In genomic region chr7:84151960-84152334, GRCm38 (mm10) we compare ENCODE assay signal across 7 mouse cellular contexts. TPM values are rescaled to one million over a fixed set of nuclear protein-coding genes. Genes with fewer than 3 reads are reported as not detected.
A peak's percentile ranks its signal among the peaks of the same experiment; 100 is the strongest.
DNase-seq lines count a peak whose midpoint lies in the region; ATAC-seq lines count a peak whose summit lies in the region.

No protein-coding gene starts in this region.

- peak overlapping the region; percentile 68 for H3K4me2 ChIP-seq in intestine, embryonic 16.5 days (ENCODE audit: low read depth, low read length)
- peak overlapping the region; percentile 90 for H3K4me2 ChIP-seq in midbrain, embryonic 11.5 days

- peak; percentile 93 for ATAC-seq in intestine, embryonic 16.5 days
- peak; percentile 97 for ATAC-seq in midbrain, embryonic 11.5 days (ENCODE audit: low FRiP score)

- intact Hi-C loops in gastrocnemius, postnatal 36 days (cut with DNase I): no loop called here
- intact Hi-C loops in left cerebral cortex, postnatal 36 days (cut with DNase I): loop anchor here (5.0 kb wide), 1 partner anchor 65 kb away; the partner anchor contains the start of gene Cemip

- no peaks in the 10 kb centered on the region for H3K9me3 ChIP-seq in intestine, embryonic 16.5 days (ENCODE audit: control insufficient read depth, low read length)
- no peaks in the 10 kb centered on the region for H3K9me3 ChIP-seq in midbrain, embryonic 11.5 days (ENCODE audit: control insufficient read depth, low read length)

- no peaks in the 10 kb centered on the region for H3K27me3 ChIP-seq in intestine, embryonic 16.5 days (replicated peaks; ENCODE audit: control insufficient read depth, insufficient read depth, low read length)
- H3K27me3 ChIP-seq in midbrain, embryonic 11.5 days (ENCODE audit: control insufficient read depth, insufficient read depth, low read length): no peaks in the 10 kb centered on the region

- peak overlapping the region; percentile 97 for H3K9ac ChIP-seq in intestine, embryonic 16.5 days (ENCODE audit: low read depth, low read length)
- peak overlapping the region; percentile 97 for H3K9ac ChIP-seq in midbrain, embryonic 11.5 days (ENCODE audit: low read length)

- peaks cover 28% of the 10 kb centered on the region for H3K4me1 ChIP-seq in intestine, embryonic 16.5 days (ENCODE audit: control insufficient read depth, insufficient read depth, low read length)
- H3K4me1 ChIP-seq in midbrain, embryonic 11.5 days (ENCODE audit: control insufficient read depth, insufficient read depth, low read length): peaks cover 13% of the 10 kb centered on the region

- WGBS in intestine, embryonic 16.5 days: 0% methylated on average over 33 of the region's 55 CpGs
- WGBS in midbrain, embryonic 11.5 days: under 1% methylated on average over 28 of the region's 55 CpGs

- DNase-seq in adrenal gland, adult 18-20 months (ENCODE audit: low spot score in 2 of 2): peak; percentile 88 to 93
- DNase-seq in embryo, embryonic 11 days: peak; percentile 99
- DNase-seq in gastrocnemius, postnatal 36 days: peak; percentile 83 to 90
- peak; percentile 86 to 92 for DNase-seq in left cerebral cortex, postnatal 36 days (ENCODE audit: low spot score in 2 of 2)
- DNase-seq in midbrain, embryonic 11.5 days (ENCODE audit: low spot score, missing footprints): peak; percentile 99
- DNase-seq in skeletal muscle tissue, adult 2 months (ENCODE audit: low read depth, low spot score): peak; percentile 81

- peak overlapping the region; percentile 96 for H3K27ac ChIP-seq in intestine, embryonic 16.5 days (ENCODE audit: low read length)
- peak overlapping the region; percentile 83 for H3K27ac ChIP-seq in midbrain, embryonic 11.5 days (ENCODE audit: low read depth, low read length)

- H3K4me3 ChIP-seq in intestine, embryonic 16.5 days (ENCODE audit: low read length): peak overlapping the region; percentile 94
- H3K4me3 ChIP-seq in midbrain, embryonic 11.5 days (ENCODE audit: low read depth, low read length): peak overlapping the region; percentile 77

- no peaks in the 10 kb centered on the region for H3K36me3 ChIP-seq in intestine, embryonic 16.5 days (ENCODE audit: control insufficient read depth, insufficient read depth, low read length)
- 0 out of 2 replicates have a peak, but pooled peaks cover 3% of the 10 kb centered on the region for H3K36me3 ChIP-seq in midbrain, embryonic 11.5 days (ENCODE audit: control insufficient read depth, insufficient read depth, low read length)

RNA-seq across cellular contexts. Expression of gene Abhd17c, which starts 0.3 kb away (rescaled TPM):
- total RNA-seq in adrenal gland, adult 18-20 months (2021): 10 to 100 TPM; 26.7 to 29.9 TPM
- 1 to 10 TPM; 5.3 to 6.5 TPM for total RNA-seq in gastrocnemius, postnatal 36 days (2021)
- polyA plus RNA-seq in intestine, embryonic 16.5 days (2015; fragmentation: Nextera tagmentation; extraction: Ambion mirVana): 12.5 and 15.1 TPM in 2 replicates
- total RNA-seq in left cerebral cortex, postnatal 36 days (2021): 10 to 100 TPM; 36.6 to 39.6 TPM
- 47.9 and 57.2 TPM in 2 replicates for polyA plus RNA-seq in midbrain, embryonic 11.5 days (2014; fragmentation: Nextera tagmentation; extraction: Ambion mirVana)

Comparison
In these comparisons a context has a peak if more than half of its experiments do, and no peak if none do; other contexts are left out.
1. Peak in every context shown above with its lines: DNase-seq, ATAC-seq, H3K4me3 ChIP-seq and H3K27ac ChIP-seq.